Mouse (Mus musculus): ENCODE data around the gene Synpo2. TPM values are rescaled to one million over a fixed set of nuclear protein-coding genes. Genes with fewer than 3 reads are reported as not detected.
A peak's percentile ranks its signal among the peaks of the same experiment; 100 is the strongest.

Synpo2 gene
- polyA plus RNA-seq, 1 experiment from 2014 or later, result 39.9 TPM

GRCm38 (mm10) chr3:123179041-123179440 lies 56.9 kb downstream of the Synpo2 start:
- H3K9me3 ChIP-seq (ENCODE audit: control insufficient read depth, low read depth, low read length), result no peaks in the 10 kb centered on the region
- no peak overlapping the region for H3K9ac ChIP-seq (replicated peaks; ENCODE audit: low read depth, low read length)
- WGBS, result 68% methylated on average over 5 of the region's 5 CpGs
- no peak overlapping the region for H3K4me2 ChIP-seq (replicated peaks; ENCODE audit: low read depth, low read length)
- no peak overlapping the region for H3K4me3 ChIP-seq (ENCODE audit: low read depth, low read length)
- peaks cover 25% of the 10 kb centered on the region for H3K4me1 ChIP-seq (ENCODE audit: control insufficient read depth, insufficient read depth, low read length)
- H3K36me3 ChIP-seq (ENCODE audit: control insufficient read depth, insufficient read depth, low read length), result no peaks in the 10 kb centered on the region
- no peak for ATAC-seq (ENCODE audit: insufficient number of reproducible peaks, insufficient read depth, low FRiP score, low read depth)
- H3K27me3 ChIP-seq (ENCODE audit: control insufficient read depth, insufficient read depth, low read length), result no peaks in the 10 kb centered on the region
- H3K27ac ChIP-seq (ENCODE audit: low read length), result peak overlapping the region; percentile 81

- Histone ChIP-seq H3K27ac (ENCODE audit: low read length) (no peak overlapping the region), H3K4me1 (ENCODE audit: control insufficient read depth, insufficient read depth, low read length) (peaks cover 25% of the 10 kb centered on the region), H3K27me3 (ENCODE audit: control insufficient read depth, insufficient read depth, low read length) (no peaks in the 10 kb centered on the region), H3K9me3 (ENCODE audit: control insufficient read depth, low read depth, low read length) (no peaks in the 10 kb centered on the region), H3K4me3 (ENCODE audit: low read depth, low read length) (no peak overlapping the region), H3K4me2 (replicated peaks; ENCODE audit: low read depth, low read length) (no peak overlapping the region), H3K36me3 (ENCODE audit: control insufficient read depth, insufficient read depth, low read length) (no peaks in the 10 kb centered on the region), H3K9ac (replicated peaks; ENCODE audit: low read depth, low read length) (no peak overlapping the region)
- WGBS, result 70% methylated on average over 4 of the region's 4 CpGs
- no peak for ATAC-seq (ENCODE audit: insufficient number of reproducible peaks, insufficient read depth, low FRiP score, low read depth)
These were observed 57.5 kb downstream of the Synpo2 start for GRCm38 (mm10) chr3:123178420-123178819.

- Histone ChIP-seq H3K27ac (ENCODE audit: low read length) (peak overlapping the region; percentile 84), H3K9ac (replicated peaks; ENCODE audit: low read depth, low read length) (no peak overlapping the region; the same call in 1 of the 2 replicates), H3K27me3 (ENCODE audit: control insufficient read depth, insufficient read depth, low read length) (no peaks in the 10 kb centered on the region), H3K36me3 (ENCODE audit: control insufficient read depth, insufficient read depth, low read length) (no peaks in the 10 kb centered on the region), H3K4me1 (ENCODE audit: control insufficient read depth, insufficient read depth, low read length) (peaks cover 23% of the 10 kb centered on the region), H3K9me3 (ENCODE audit: control insufficient read depth, low read depth, low read length) (no peaks in the 10 kb centered on the region), H3K4me2 (replicated peaks; ENCODE audit: low read depth, low read length) (no peak overlapping the region), H3K4me3 (ENCODE audit: low read depth, low read length) (no peak overlapping the region)
- WGBS, result 46% methylated on average over 19 of the region's 19 CpGs
- no peak for ATAC-seq (ENCODE audit: insufficient number of reproducible peaks, insufficient read depth, low FRiP score, low read depth)
These were observed 59.3 kb downstream of the Synpo2 start for GRCm38 (mm10) chr3:123176366-123177334.

GRCm38 (mm10) chr3:123175142-123175541 lies 60.8 kb downstream of the Synpo2 start:
- 78% methylated on average over 7 of the region's 7 CpGs for WGBS
- Histone ChIP-seq H3K9ac (replicated peaks; ENCODE audit: low read depth, low read length) (no peak overlapping the region), H3K9me3 (ENCODE audit: control insufficient read depth, low read depth, low read length) (no peaks in the 10 kb centered on the region), H3K4me3 (ENCODE audit: low read depth, low read length) (no peak overlapping the region), H3K27ac (ENCODE audit: low read length) (no peak overlapping the region), H3K36me3 (ENCODE audit: control insufficient read depth, insufficient read depth, low read length) (no peaks in the 10 kb centered on the region), H3K4me2 (replicated peaks; ENCODE audit: low read depth, low read length) (no peak overlapping the region), H3K27me3 (ENCODE audit: control insufficient read depth, insufficient read depth, low read length) (no peaks in the 10 kb centered on the region), H3K4me1 (ENCODE audit: control insufficient read depth, insufficient read depth, low read length) (peaks cover 22% of the 10 kb centered on the region)
- ATAC-seq (ENCODE audit: insufficient number of reproducible peaks, insufficient read depth, low FRiP score, low read depth), result no peak

GRCm38 (mm10) chr3:123174379-123174697 lies 61.6 kb downstream of the Synpo2 start:
- no peaks in the 10 kb centered on the region for H3K27me3 ChIP-seq (ENCODE audit: control insufficient read depth, insufficient read depth, low read length)
- WGBS, result 82% methylated on average over 8 of the region's 8 CpGs
- ATAC-seq (ENCODE audit: insufficient number of reproducible peaks, insufficient read depth, low FRiP score, low read depth), result no peak
- H3K36me3 ChIP-seq (ENCODE audit: control insufficient read depth, insufficient read depth, low read length), result no peaks in the 10 kb centered on the region
- no peak overlapping the region for H3K4me3 ChIP-seq (ENCODE audit: low read depth, low read length)
- H3K9me3 ChIP-seq (ENCODE audit: control insufficient read depth, low read depth, low read length), result no peaks in the 10 kb centered on the region
- peak overlapping the region; percentile 29; the same call in 1 of the 2 replicates for H3K27ac ChIP-seq (ENCODE audit: low read length)
- peaks cover 16% of the 10 kb centered on the region for H3K4me1 ChIP-seq (ENCODE audit: control insufficient read depth, insufficient read depth, low read length)
- H3K4me2 ChIP-seq (replicated peaks; ENCODE audit: low read depth, low read length), result no peak overlapping the region
- no peak overlapping the region for H3K9ac ChIP-seq (replicated peaks; ENCODE audit: low read depth, low read length)

GRCm38 (mm10) chr3:123173553-123174378 lies 62.2 kb downstream of the Synpo2 start:
- Histone ChIP-seq H3K4me3 (ENCODE audit: low read depth, low read length) (no peak overlapping the region), H3K9me3 (ENCODE audit: control insufficient read depth, low read depth, low read length) (no peaks in the 10 kb centered on the region), H3K27me3 (ENCODE audit: control insufficient read depth, insufficient read depth, low read length) (no peaks in the 10 kb centered on the region), H3K27ac (ENCODE audit: low read length) (peak overlapping the region; percentile 29; the same call in 1 of the 2 replicates), H3K36me3 (ENCODE audit: control insufficient read depth, insufficient read depth, low read length) (no peaks in the 10 kb centered on the region), H3K4me2 (replicated peaks; ENCODE audit: low read depth, low read length) (no peak overlapping the region), H3K4me1 (ENCODE audit: control insufficient read depth, insufficient read depth, low read length) (peaks cover 11% of the 10 kb centered on the region), H3K9ac (replicated peaks; ENCODE audit: low read depth, low read length) (no peak overlapping the region)
- 81% methylated on average over 21 of the region's 21 CpGs for WGBS
- ATAC-seq (ENCODE audit: insufficient number of reproducible peaks, insufficient read depth, low FRiP score, low read depth), result no peak

- 84% methylated on average over 5 of the region's 5 CpGs for WGBS
These were observed 63.8 kb downstream of the Synpo2 start for GRCm38 (mm10) chr3:123172151-123172550.

GRCm38 (mm10) chr3:123169398-123169797 lies 66.6 kb downstream of the Synpo2 start:
- Histone ChIP-seq H3K4me3 (ENCODE audit: low read depth, low read length) (no peak overlapping the region), H3K27ac (ENCODE audit: low read length) (0 out of 2 replicates have a peak overlapping the region, but pooled peaks have one; percentile 36), H3K36me3 (ENCODE audit: control insufficient read depth, insufficient read depth, low read length) (no peaks in the 10 kb centered on the region), H3K4me1 (ENCODE audit: control insufficient read depth, insufficient read depth, low read length) (peaks cover 11% of the 10 kb centered on the region), H3K27me3 (ENCODE audit: control insufficient read depth, insufficient read depth, low read length) (no peaks in the 10 kb centered on the region), H3K9me3 (ENCODE audit: control insufficient read depth, low read depth, low read length) (no peaks in the 10 kb centered on the region), H3K9ac (replicated peaks; ENCODE audit: low read depth, low read length) (no peak overlapping the region; the same call in 1 of the 2 replicates), H3K4me2 (replicated peaks; ENCODE audit: low read depth, low read length) (no peak overlapping the region)
- WGBS, result 59% methylated on average over 4 of the region's 4 CpGs
- ATAC-seq (ENCODE audit: insufficient number of reproducible peaks, insufficient read depth, low FRiP score, low read depth), result no peak

More at GRCm38 (mm10) chr3:123172151-123172550, 63.8 kb downstream of the Synpo2 start:
- H3K36me3 ChIP-seq (ENCODE audit: control insufficient read depth, insufficient read depth, low read length), result no peaks in the 10 kb centered on the region
- H3K4me1 ChIP-seq (ENCODE audit: control insufficient read depth, insufficient read depth, low read length), result peaks cover 11% of the 10 kb centered on the region
- H3K4me2 ChIP-seq (replicated peaks; ENCODE audit: low read depth, low read length), result no peak overlapping the region
- no peak overlapping the region for H3K9ac ChIP-seq (replicated peaks; ENCODE audit: low read depth, low read length)
- H3K9me3 ChIP-seq (ENCODE audit: control insufficient read depth, low read depth, low read length), result no peaks in the 10 kb centered on the region
- H3K27ac ChIP-seq (ENCODE audit: low read length), result no peak overlapping the region
- H3K27me3 ChIP-seq (ENCODE audit: control insufficient read depth, insufficient read depth, low read length), result no peaks in the 10 kb centered on the region
- ATAC-seq (ENCODE audit: insufficient number of reproducible peaks, insufficient read depth, low FRiP score, low read depth), result no peak
- H3K4me3 ChIP-seq (ENCODE audit: low read depth, low read length), result no peak overlapping the region

All from stomach, embryonic 14.5 days (tissue).